Mouse (Mus musculus): ENCODE data around the gene Tsnaxip1. TPM values are rescaled to one million over a fixed set of nuclear protein-coding genes. Genes with fewer than 3 reads are reported as not detected.

Tsnaxip1 gene
- polyA plus RNA-seq, 1 experiment from 2014 or later = 0.24 TPM

DNA sequence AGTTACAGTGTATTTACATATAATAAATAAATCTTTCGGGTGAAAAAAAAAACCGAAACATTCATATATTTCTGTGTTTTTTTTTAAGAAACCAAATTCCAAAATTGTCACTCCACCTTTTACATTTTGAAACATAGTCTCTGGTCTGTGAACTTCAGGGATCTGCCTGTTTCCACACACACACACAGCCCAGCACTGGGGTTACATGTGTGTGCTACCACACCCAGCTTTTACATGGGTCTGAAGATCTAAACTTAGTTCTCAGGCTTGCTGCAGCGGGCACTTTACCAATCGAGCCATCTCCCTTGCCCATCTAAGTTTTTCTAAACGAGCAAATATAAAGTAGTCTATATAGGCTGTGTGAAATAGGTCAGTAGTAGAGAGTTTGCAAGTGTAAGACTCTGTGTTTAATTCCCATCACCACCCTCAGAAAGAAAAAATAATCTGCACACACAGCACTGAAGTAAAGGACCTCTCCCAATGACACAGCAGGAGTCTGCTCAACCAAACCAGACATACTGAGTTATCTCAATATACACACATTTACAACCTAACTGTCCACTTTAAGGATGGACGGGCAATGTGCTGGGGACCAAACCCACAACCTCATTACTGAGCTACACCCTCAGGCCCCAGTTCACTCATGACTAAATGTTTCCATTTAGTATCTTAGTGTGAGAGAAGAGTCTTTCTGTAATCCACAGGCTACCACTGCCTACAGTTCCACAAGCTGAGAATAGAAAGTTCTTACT is 26.2 kb upstream of the Tsnaxip1 start:
- Histone ChIP-seq H3K9ac (no peak overlapping the region), H3K36me3 (peaks cover 16% of the 10 kb centered on the region), H3K4me2 (replicated peaks) (no peak overlapping the region), H3K27ac (no peak overlapping the region), H3K27me3 (replicated peaks) (no peaks in the 10 kb centered on the region), H3K4me3 (no peak overlapping the region), H3K4me1 (peaks cover 7% of the 10 kb centered on the region), H3K9me3 (no peaks in the 10 kb centered on the region)
- 87% methylated on average over 6 of the region's 6 CpGs for WGBS
- no peak for ATAC-seq (ENCODE audit: low FRiP score, low read depth)

DNA sequence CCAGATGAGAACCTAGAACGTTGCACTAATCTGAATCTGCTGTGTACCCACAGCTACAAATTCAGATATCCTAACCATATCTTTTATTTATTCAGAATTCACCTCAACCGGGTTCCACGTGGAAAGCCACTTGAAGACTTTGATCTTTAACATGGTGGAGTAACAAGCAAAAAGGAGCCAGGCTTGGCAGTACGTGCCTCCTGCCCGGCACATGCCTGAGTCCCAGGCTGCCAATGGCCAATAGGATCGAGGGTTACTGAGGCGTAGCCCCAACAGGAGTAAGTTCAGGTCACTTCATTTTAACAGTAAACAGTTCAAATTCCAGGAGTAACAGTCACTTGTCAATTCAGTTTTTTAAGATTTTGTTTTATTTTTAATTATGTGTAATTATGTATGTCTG is 22.7 kb upstream of the Tsnaxip1 start:
- peaks cover 16% of the 10 kb centered on the region for H3K36me3 ChIP-seq
- no peak overlapping the region for H3K4me3 ChIP-seq
- H3K4me1 ChIP-seq = no peaks in the 10 kb centered on the region
- no peak overlapping the region for H3K27ac ChIP-seq
- H3K9ac ChIP-seq = no peak overlapping the region
- ATAC-seq (ENCODE audit: low FRiP score, low read depth) = no peak
- no peaks in the 10 kb centered on the region for H3K9me3 ChIP-seq
- H3K27me3 ChIP-seq (replicated peaks) = no peaks in the 10 kb centered on the region
- WGBS = 95% methylated on average over 7 of the region's 7 CpGs
- no peak overlapping the region for H3K4me2 ChIP-seq (replicated peaks)

DNA sequence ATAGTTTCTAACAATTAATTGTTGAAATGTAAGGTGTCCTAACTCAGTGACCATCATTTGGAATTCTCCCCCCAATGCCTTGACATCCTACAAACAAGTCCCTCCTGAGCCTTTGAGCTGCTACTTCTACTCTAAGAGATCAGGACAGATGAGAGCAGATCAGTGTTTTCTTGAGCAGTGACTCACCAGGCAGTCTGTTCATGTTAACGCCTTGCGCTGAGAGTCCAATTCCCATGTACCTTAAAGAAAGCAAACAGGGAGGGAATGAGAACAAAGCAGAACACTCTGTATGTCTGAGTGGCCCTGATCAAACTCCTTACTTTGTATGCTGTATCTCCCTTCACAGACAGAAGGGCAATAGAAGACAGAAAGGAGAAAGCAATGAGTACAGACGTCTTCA is 22.2 kb upstream of the Tsnaxip1 start:
- peaks cover 14% of the 10 kb centered on the region for H3K36me3 ChIP-seq
- H3K27me3 ChIP-seq (replicated peaks) = no peaks in the 10 kb centered on the region
- ATAC-seq (ENCODE audit: low FRiP score, low read depth) = no peak
- H3K4me3 ChIP-seq = no peak overlapping the region
- no peak overlapping the region for H3K9ac ChIP-seq
- no peak overlapping the region for H3K27ac ChIP-seq
- H3K9me3 ChIP-seq = no peaks in the 10 kb centered on the region
- no peaks in the 10 kb centered on the region for H3K4me1 ChIP-seq
- H3K4me2 ChIP-seq (replicated peaks) = no peak overlapping the region
- WGBS = 78% methylated on average over 3 of the region's 3 CpGs

DNA sequence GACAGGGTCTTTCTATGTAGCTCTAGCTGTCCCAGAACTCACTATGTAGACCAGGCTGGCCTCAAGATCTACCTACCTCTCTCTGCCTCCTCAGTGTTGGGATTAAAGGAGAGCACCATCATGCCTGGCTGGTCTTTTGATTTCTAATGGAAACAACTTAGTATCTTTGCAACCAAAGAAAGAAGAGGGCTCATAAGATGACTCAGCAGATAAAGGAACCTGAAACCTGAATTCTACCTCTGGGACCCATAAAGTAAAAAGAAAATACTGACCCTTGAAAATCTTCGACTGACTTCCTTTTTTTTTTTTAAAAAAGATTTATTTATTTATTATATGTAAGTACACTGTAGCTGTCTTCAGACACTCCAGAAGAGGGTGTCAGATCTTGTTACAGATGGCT is 21.6 kb upstream of the Tsnaxip1 start:
- H3K4me3 ChIP-seq = no peak overlapping the region
- peaks cover 17% of the 10 kb centered on the region for H3K36me3 ChIP-seq
- H3K9me3 ChIP-seq = no peaks in the 10 kb centered on the region
- H3K27me3 ChIP-seq (replicated peaks) = no peaks in the 10 kb centered on the region
- no peak for ATAC-seq (ENCODE audit: low FRiP score, low read depth)
- no peaks in the 10 kb centered on the region for H3K4me1 ChIP-seq
- no peak overlapping the region for H3K27ac ChIP-seq
- no peak overlapping the region for H3K4me2 ChIP-seq (replicated peaks)
- 83% methylated on average over 1 of the region's 1 CpGs for WGBS
- no peak overlapping the region for H3K9ac ChIP-seq

DNA sequence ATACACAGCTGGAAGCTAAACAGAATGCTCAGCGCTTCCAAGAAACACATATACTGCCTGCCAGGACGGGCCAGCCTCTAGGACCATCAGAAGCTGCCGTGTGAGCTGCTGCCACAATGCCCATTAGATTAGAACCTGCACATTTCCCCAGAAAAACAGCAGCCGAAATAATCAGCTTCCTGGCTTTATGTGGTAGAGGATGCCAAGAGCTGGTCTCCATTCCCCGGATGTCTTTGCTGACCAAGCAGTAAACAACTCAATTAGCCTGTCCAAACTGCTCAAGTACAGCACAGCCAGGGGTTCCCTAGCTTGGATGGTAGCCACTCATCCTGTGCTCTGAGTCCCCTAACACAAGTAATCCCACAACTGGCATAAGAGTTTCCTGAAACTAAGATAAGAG is 19.8 kb upstream of the Tsnaxip1 start:
- Histone ChIP-seq H3K36me3 (peaks cover 32% of the 10 kb centered on the region), H3K27me3 (replicated peaks) (no peaks in the 10 kb centered on the region), H3K4me3 (no peak overlapping the region), H3K9ac (no peak overlapping the region), H3K4me2 (replicated peaks) (no peak overlapping the region), H3K9me3 (no peaks in the 10 kb centered on the region), H3K4me1 (no peaks in the 10 kb centered on the region; the same call in 1 of the 2 replicates), H3K27ac (no peak overlapping the region)
- 91% methylated on average over 5 of the region's 5 CpGs for WGBS
- no peak for ATAC-seq (ENCODE audit: low FRiP score, low read depth)

DNA sequence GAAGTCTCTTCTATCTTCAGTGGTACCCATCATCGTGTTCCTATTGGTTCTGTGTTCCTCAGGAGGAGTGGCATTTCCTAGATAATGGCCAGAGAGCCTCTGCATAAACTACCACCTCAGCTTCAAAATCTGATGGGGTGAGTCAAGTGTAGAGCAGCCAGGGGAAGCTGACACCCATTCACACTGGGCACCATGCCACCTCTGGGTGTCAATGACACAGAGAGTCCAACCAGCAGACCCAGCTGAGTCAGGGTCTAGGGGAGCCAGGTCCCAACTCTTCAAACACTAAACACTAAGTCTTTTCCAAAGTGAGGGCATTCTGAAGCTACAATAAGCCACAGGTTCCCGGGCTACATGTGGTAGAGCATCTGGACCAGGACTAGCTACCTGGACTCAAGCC is 19.1 kb upstream of the Tsnaxip1 start:
- no peaks in the 10 kb centered on the region for H3K9me3 ChIP-seq
- H3K27ac ChIP-seq = no peak overlapping the region
- 97% methylated on average over 2 of the region's 2 CpGs for WGBS
- peaks cover 32% of the 10 kb centered on the region for H3K36me3 ChIP-seq
- no peaks in the 10 kb centered on the region for H3K27me3 ChIP-seq (replicated peaks)
- ATAC-seq (ENCODE audit: low FRiP score, low read depth) = no peak
- no peak overlapping the region for H3K4me3 ChIP-seq
- H3K4me2 ChIP-seq (replicated peaks) = no peak overlapping the region
- no peak overlapping the region for H3K9ac ChIP-seq
- H3K4me1 ChIP-seq = no peaks in the 10 kb centered on the region; the same call in 1 of the 2 replicates

DNA sequence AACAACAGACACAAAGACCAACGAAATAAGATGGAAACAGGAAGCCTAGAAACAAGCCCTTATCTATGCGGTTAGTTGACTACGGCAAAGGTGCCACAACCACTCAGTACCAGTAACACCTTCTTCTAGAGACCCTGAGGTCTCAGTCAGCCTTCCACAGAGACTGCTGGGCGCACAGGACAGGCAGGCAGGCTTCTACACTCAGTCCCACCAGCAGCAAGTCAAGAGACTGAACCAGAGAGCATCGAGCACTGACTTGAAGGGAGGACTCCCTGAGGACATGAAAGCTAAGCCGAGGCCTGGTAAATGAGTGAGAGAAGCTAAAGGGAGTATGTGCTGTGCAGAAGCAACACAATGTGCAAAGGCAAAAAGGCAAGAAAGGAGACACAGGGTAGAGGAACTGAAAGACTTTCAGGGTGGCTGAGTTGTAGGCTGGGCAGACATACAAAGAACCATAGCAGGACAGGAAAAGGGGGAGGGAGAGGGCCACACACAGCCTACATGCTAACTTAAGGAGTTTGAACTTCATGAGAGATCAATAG is 17.2 kb upstream of the Tsnaxip1 start:
- no peak overlapping the region for H3K4me2 ChIP-seq (replicated peaks)
- no peak overlapping the region for H3K9ac ChIP-seq
- no peaks in the 10 kb centered on the region for H3K9me3 ChIP-seq
- H3K27ac ChIP-seq = no peak overlapping the region
- 93% methylated on average over 6 of the region's 6 CpGs for WGBS
- H3K27me3 ChIP-seq (replicated peaks) = no peaks in the 10 kb centered on the region
- peaks cover 23% of the 10 kb centered on the region for H3K36me3 ChIP-seq
- ATAC-seq (ENCODE audit: low FRiP score, low read depth) = no peak
- no peaks in the 10 kb centered on the region; the same call in 1 of the 2 replicates for H3K4me1 ChIP-seq
- no peak overlapping the region for H3K4me3 ChIP-seq

DNA sequence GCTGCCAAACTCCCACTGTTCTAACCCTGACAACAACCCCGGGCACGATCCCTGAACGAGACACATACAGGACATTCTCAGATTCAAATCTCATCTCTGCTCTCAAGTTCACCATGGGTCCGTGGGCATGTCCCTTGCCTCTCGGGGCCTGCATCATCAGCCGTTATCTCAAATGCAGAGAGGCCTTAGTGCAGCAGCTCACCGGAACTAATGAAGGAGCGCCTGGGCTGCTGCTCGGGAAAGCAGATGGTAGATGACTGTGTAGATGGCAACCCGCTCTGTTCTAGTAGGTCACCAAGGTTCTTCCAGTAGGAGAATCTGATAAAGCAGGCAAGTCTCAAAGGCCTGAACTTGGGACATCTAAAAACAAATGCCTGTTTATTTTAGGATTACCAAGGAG is 16.5 kb upstream of the Tsnaxip1 start:
- H3K27ac ChIP-seq = no peak overlapping the region
- H3K36me3 ChIP-seq = peaks cover 20% of the 10 kb centered on the region
- H3K4me2 ChIP-seq (replicated peaks) = no peak overlapping the region
- no peak overlapping the region for H3K4me3 ChIP-seq
- no peaks in the 10 kb centered on the region; the same call in 1 of the 2 replicates for H3K4me1 ChIP-seq
- no peak for ATAC-seq (ENCODE audit: low FRiP score, low read depth)
- WGBS = 91% methylated on average over 10 of the region's 10 CpGs
- H3K9me3 ChIP-seq = no peaks in the 10 kb centered on the region
- no peaks in the 10 kb centered on the region for H3K27me3 ChIP-seq (replicated peaks)
- H3K9ac ChIP-seq = no peak overlapping the region

DNA sequence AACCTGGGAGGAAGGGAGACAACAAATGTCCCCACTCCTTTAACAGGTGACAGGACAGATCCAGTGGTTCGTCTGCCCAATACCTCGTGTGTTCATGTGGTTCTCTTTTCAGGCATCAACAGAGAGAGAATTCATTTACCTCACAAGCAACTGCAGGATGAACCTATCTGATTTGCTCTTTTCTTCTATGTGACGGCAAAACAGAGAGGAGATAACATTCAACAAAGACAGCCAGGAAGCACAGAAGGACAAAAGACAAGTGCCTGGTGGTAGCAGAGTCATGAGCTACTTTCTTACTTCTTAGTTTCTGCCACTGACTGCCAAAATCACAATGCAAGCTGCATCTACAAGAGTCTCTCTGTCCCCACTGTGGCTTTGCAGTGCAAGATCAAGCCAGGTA is 16.0 kb upstream of the Tsnaxip1 start:
- Histone ChIP-seq H3K27ac (no peak overlapping the region), H3K27me3 (replicated peaks) (no peaks in the 10 kb centered on the region), H3K9ac (no peak overlapping the region), H3K4me3 (no peak overlapping the region), H3K9me3 (no peaks in the 10 kb centered on the region), H3K36me3 (peaks cover 20% of the 10 kb centered on the region), H3K4me1 (no peaks in the 10 kb centered on the region; the same call in 1 of the 2 replicates), H3K4me2 (replicated peaks) (no peak overlapping the region)
- WGBS = 90% methylated on average over 3 of the region's 3 CpGs
- no peak for ATAC-seq (ENCODE audit: low FRiP score, low read depth)

DNA sequence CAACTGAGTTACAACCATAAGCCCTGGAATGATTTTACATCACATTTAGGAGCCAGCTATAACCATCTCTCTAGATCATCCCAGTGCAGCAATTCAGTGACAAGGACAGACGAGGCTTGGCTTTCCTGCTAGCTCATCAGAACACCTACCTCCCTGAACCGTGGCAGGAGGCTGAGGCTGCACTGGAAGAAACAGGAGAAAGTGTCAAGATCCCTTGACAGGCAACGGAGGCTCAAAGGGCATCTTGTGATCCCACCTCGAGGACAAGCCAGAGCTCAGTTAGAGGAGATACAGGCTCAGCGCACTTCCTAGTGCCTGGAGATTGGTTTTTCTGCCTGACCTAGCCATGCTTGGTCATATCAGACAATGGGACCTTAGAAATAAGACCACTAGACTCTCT is 15.0 kb upstream of the Tsnaxip1 start:
- no peak for ATAC-seq (ENCODE audit: low FRiP score, low read depth)
- Histone ChIP-seq H3K36me3 (peaks cover 20% of the 10 kb centered on the region), H3K4me1 (no peaks in the 10 kb centered on the region; the same call in 1 of the 2 replicates), H3K4me3 (no peak overlapping the region), H3K27me3 (replicated peaks) (no peaks in the 10 kb centered on the region), H3K9ac (no peak overlapping the region), H3K4me2 (replicated peaks) (no peak overlapping the region), H3K9me3 (no peaks in the 10 kb centered on the region), H3K27ac (no peak overlapping the region)
- 89% methylated on average over 5 of the region's 5 CpGs for WGBS

DNA sequence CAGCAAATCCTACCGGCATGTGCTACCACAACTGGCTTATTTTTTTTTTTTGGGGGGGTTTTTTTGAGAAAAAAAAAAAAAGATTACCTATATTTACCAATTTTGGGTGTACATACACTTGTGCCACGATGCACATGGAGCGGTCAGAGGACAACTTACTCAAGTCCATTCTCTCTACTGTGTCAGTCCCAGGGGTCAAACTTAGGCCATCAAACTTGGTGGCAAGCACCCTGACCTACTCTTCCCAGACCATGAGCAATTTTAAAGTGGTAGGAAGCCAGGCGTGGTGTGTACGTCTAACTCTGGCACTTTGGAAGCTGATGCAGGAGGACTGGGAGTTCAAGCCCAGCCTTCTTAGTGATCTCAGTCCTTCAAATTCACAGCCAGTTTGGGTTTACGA is 14.3 kb upstream of the Tsnaxip1 start:
- Histone ChIP-seq H3K4me3 (no peak overlapping the region), H3K36me3 (peaks cover 20% of the 10 kb centered on the region), H3K9me3 (no peaks in the 10 kb centered on the region), H3K27ac (no peak overlapping the region), H3K4me1 (no peaks in the 10 kb centered on the region; the same call in 1 of the 2 replicates), H3K27me3 (replicated peaks) (no peaks in the 10 kb centered on the region), H3K4me2 (replicated peaks) (no peak overlapping the region), H3K9ac (no peak overlapping the region)
- WGBS = 98% methylated on average over 6 of the region's 6 CpGs
- ATAC-seq (ENCODE audit: low FRiP score, low read depth) = no peak

DNA sequence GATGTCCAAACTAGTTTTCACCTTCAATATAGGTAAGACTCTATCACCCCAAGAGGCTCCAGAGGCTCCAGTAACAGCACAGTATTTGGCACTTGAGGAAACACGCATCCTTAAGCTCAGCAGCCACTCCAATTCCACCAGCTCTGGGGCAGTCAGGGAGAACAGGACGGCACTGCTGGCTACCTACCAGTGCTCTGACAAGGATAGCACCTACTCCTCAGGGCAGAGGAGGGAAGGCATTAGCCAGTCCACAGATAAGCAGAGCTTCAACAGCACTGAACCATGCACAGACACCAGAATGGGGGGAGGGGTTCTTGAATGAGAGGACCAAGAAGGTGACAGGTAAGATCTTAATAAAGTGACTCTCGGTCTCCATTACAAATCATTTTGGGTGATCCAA is 7.9 kb upstream of the Tsnaxip1 start:
- ATAC-seq (ENCODE audit: low FRiP score, low read depth) = no peak
- Histone ChIP-seq H3K9me3 (no peaks in the 10 kb centered on the region), H3K9ac (no peak overlapping the region), H3K4me3 (no peak overlapping the region), H3K27ac (no peak overlapping the region), H3K27me3 (replicated peaks) (no peaks in the 10 kb centered on the region), H3K4me2 (replicated peaks) (no peak overlapping the region), H3K36me3 (peaks cover 48% of the 10 kb centered on the region), H3K4me1 (no peaks in the 10 kb centered on the region)
- 96% methylated on average over 3 of the region's 3 CpGs for WGBS

DNA sequence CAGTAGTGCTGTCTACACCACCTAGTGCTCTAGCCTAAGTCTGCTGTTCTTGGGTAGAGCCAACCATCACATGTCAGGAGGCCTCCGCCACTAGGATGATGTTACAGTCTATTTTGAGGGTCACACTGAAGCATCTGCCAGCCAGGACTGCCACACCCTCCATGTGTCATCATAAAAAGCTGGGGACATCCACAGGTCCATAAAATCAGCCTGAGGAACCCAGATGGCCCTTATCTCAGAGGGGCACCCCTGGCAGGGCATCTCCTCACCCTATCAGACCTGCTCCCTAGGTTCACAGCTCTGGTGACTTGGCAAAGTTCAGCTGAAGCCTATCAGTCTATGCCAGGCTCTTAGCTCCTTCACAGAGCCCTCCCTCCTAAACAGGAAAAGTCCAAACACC is 6.6 kb upstream of the Tsnaxip1 start:
- Histone ChIP-seq H3K4me2 (replicated peaks) (no peak overlapping the region), H3K27ac (no peak overlapping the region), H3K9me3 (no peaks in the 10 kb centered on the region), H3K4me3 (no peak overlapping the region), H3K27me3 (replicated peaks) (no peaks in the 10 kb centered on the region), H3K4me1 (peaks cover 10% of the 10 kb centered on the region), H3K9ac (no peak overlapping the region), H3K36me3 (peaks cover 52% of the 10 kb centered on the region)
- no peak for ATAC-seq (ENCODE audit: low FRiP score, low read depth)
- WGBS = 96% methylated on average over 1 of the region's 1 CpGs
